Mouse (Mus musculus): ENCODE measurements around the gene Gm17660.
A peak's percentile ranks its signal among the peaks of the same experiment; 100 is the strongest.

The Gm17660 gene

DNA sequence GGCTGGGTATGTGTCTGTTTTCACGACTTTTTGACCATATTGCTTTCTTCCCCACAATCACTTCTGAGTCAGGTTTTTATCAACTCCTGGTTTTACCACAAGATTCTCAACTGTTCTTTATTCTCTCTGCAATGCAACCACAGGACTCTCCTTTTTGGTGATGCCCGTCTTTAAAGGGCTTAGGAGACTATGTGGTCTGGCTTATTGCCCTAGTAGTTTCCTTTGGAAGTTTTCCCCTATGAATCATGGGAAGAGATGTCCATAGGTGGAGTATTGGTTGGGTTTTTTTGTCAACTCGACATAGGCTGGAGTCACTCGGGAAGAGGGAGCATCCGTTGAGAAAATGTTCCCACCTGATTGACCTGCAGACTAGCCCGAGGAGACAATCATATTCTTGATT is 3.3 kb upstream of the Gm17660 start:
- no peak for DNase-seq (ENCODE audit: low read depth)

DNA sequence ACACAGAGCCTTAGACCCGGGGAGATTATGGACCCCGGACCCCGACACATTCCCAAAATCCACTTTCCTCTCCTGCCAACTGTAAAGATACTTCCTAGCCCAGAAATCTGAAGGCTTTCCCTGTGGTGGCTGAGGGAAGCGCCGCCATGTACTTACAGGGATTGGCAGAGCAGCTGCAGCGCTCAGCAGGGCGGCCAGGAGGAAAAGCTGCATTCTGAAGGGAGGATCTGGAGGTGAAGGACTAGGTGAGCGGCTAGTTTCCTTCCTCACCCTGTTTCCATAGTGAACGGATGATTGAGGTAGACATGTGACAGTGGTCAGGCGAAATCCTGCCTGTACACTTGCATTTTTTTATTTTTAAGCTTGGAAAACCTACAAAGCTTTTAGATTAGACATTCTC is 1.0 kb downstream of the Gm17660 start:
- no peak for DNase-seq (ENCODE audit: low read depth)

DNA sequence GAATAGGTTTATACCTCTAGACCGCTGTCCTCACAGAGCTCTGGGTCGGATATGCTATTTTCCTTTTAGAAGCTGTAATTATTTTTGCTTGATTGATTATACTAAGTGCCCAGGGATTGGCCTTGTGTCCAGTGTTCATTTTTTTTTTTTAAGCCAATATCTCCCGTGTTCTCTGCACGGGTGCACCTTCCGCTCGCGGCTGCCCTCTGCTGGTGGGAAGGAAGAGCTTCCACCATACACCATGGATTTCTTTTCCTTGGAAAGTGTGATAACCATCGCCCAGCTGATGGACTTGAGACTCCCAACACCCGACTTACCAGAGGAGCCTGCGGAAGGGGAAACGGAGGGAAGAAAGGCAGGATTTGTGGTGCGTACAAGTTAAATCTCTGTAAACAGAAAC is 3.0 kb downstream of the Gm17660 start:
- DNase-seq (ENCODE audit: low read depth), result peak; percentile 70

DNA sequence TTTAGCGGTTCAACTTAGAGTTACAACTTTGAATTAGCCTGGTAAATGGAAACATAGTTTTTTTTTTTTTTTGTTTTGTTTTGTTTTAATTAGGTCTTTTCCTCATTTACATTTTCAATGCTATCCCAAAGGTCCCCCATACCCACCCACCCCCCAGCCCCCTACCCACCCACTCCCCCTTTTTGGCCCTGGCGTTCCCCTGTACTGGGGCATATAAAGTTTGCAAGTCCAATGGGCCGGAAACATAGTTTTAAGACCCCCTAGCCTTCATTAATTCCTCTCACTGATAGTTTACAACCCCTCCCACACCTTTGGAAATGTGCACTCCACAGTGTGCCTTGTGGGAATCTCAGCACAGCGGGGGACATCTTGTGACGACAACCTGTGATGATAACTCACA is 3.8 kb downstream of the Gm17660 start:
- no peak for DNase-seq (ENCODE audit: low read depth)

DNA sequence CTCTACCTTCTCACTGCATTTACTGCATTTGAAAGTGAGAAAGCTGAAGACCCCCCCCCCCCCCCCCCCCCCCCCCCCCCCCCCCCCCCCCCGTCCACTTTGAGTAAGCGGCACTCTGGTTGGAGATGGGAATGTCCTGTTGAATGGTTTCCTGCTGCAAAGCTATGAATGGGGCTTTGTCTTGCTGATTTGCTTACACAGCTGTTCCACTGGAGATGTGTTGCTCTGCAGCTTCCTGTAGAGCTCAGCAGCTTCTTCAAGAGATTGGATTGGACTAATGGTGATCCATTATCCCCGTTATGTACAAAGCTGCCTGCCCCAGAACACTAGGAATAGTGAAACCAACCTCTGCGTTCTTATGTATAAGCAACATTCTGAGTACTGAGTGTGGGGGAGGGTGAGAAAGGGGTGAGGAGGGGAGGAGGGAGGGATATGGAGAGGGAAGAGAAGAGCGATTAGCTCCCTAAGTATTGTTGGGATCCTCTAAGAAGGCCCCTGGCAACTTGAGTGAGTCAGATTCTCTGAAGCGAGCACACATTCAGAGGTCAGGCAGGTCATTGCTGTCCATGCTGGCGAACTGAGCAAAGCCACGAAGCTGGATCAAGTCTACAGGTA is 5.0 kb downstream of the Gm17660 start:
- DNase-seq (ENCODE audit: low read depth), result no peak

DNA sequence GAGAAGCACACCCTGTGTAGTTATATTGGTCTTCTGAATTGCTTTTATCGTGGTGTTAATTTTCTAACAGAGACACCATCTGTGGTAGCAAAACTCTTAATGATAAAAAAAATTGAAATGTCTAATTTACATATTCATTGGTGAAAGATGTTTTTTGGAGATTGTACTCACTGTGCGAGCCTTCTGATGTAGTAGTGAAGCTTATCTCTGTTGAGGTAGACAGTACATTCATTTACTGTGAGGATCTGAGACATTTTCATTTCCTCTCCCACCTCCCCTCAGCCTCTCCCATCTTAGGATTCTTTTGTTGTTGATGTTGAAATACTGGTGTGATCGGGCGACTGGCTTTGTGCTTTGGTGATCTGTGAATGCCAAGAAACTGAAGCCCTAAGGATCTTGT is 6.4 kb downstream of the Gm17660 start:
- no peak for DNase-seq (ENCODE audit: low read depth)

DNA sequence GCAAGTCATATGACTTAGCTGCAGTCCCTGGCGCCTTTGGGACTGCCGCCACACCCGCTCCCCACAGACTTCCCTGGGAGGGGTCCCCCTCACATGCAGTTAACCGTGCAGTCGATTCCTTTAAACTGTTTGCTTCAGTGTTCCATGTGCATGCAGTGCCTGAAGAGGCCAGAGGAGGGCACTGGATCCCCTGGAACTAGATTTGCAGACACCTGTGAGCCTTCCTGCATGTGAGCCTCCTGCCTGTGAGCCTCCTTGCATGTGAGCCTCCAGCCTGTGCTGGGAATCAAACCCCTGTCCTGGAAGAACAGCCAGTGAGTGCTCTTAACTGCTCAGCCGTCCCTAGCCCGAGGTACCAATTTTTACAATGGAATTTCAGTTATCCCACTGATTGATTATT is 8.7 kb downstream of the Gm17660 start:
- DNase-seq (ENCODE audit: low read depth), result peak; percentile 41

DNA sequence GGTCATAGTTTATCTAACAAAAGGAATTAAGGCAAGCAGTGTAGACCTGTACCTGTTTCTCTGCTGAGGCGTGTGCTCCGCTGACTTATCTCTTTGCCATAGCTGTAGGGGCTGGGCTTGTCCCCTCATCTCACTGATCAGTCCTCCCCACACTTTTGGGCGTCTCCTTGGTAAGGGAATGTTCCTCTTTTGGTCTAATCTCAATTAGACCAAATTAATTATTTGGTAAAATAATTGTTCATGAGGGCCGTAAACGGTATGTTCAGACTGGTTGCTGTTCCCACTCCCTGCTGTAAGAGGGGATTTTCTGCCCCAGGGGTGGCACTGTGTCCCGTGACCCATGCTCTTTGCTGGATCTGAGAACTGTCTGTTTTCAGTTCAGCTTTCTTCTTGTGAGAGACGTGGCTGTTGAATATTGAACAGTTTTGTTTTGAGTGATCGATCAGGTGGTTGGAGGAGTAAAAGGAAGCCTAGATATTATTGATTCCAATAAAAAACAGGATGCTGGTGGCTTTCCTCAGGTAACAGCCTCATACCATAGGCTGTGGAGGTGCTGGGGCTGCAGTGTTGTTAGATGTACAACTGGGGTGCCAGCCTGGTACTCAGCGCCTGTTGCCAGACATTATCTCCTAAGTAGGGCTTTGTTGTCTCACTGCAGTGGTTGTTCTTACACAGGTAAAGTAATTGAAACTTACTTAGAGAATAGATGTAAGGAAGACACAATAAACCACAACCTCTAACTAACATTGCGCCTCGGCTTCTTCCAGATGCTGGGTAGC is 14.4 kb downstream of the Gm17660 start:
- DNase-seq (ENCODE audit: low read depth), result no peak

DNA sequence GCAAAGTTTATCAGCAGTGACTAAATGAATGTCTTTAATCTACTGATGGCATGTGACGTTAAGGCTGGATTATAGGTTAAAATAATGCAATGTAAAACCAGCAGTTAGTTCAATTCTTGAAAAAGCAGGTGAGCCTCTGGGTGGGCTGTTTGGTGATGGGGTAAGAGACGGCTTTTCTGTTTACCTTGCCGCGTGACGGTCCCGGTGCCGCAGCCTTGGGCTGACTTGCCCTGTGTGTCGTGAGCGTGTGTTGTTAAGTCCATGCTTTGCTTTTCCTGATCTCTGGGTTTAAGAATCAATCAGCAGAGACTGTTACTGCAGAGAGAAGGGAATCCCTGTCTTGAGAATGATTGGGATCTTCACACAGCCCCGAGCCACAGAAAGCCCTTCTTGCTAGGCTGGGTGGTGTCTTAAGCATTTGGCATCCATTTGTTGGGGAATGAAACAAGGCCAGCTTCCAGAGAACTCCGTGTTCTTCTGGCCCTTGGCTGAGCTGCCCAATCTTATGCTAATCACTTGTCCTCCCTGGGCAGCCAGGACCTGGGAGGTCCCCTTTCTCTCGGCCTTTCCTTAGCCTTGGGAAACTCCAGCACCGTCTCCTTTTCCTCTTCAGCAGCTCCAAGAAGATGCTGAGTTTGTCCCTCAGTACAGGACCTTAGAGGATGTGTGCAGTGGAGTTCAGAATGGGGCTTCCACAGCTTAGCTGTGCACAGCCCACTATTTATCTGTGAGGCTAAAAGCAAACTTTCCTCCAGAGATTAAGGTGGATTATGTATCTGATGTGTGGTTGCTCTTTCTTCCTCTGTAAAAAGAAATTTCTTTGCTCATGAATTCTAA is 15.3 kb downstream of the Gm17660 start:
- no peak for DNase-seq (ENCODE audit: low read depth)

DNA sequence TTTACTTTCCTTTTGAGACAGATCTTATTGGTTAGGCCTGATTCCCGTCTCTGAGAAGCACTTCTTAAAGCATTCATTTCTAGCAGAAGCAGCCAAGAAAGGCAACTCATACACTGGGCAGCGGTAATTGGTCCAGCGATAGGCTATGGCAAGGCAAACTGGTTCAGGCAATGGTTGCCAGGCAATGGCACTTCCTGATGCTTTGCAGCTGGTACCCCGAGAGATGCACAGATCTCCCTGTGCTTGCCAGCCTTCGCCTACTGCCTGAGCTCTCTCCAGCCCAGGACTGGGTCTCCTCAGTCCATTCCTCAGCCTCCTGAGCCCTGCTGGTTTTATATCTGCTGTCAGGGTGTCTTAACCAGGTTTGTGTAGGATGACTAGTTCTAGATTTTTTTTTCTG is 17.0 kb downstream of the Gm17660 start:
- DNase-seq (ENCODE audit: low read depth), result no peak

DNA sequence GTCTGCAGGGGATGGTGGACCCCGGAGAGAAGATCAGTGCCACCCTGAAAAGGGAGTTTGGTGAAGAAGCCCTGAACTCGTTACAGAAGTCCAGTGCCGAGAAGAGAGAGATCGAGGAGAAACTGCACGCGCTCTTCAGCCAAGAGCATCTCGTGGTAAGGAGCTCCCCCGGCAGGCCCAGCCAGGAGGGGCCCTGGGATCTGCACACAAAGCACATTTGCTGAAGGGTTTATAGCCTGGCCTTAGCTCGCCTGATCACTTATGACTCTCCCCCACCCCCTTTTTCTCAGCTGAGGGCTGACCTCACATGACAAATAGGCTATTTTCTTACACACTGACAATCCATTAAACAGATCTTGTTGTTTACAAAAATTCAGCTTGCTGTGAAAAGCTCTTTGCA is 17.8 kb downstream of the Gm17660 start:
- DNase-seq (ENCODE audit: low read depth), result no peak

DNA sequence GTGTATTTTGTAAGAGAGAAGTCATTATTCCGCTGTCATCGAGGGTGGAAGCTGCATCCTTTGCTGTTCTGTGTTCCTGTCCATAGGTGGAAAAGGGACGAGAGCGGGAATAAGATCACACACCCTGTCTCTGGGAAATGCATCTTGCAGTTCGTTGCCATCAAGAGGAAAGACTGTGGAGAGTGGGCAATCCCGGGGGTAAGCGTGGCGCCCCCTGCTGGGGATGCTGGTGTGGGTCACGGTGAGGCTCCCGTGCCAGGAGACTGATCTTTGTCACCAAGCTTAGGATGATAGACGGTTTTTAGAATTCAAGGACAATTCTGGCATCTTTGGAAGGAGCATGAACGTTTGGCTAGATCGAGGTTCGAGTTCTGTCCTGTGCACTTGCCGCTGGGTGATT is 19.4 kb downstream of the Gm17660 start:
- peak; percentile 54 for DNase-seq (ENCODE audit: low read depth)

DNA sequence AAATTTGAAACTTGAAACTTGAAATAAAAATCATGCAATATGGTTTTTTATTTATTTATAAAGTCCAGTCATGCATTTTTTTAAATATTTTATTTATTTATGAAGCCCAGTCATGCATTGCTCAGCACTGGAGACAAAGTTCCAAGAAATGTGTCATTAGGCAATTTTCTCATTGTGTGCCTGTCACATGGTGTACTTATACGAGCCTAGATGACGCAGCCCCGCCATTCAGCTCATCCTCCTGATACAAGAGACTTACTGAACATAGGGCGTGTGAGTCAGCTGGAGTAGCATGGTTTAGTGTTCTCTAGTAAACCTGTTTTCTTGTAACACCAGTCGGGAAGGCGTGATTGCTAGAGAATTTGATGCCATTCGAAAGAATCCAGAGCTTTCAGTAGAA is 21.1 kb downstream of the Gm17660 start:
- DNase-seq (ENCODE audit: low read depth), result no peak

DNA sequence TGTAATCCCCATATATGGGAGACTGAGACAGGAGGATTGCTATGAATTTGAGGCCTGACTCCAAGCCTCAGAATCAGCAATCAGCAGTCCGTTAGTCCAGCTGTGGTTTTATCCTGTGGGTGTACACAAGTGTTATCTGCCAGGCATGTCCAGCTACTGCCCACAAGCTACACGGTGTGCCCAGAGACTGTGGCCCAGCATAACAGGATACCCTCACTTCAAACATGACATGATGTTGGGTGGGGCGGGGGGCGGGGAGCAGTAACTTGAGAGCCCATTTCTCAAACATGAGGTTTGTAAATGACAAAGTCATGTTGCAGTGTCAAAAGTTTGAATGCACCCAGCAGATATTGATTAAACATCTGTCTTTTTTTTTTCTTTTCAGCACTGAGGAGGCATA is 21.6 kb downstream of the Gm17660 start:
- no peak for DNase-seq (ENCODE audit: low read depth)

DNA sequence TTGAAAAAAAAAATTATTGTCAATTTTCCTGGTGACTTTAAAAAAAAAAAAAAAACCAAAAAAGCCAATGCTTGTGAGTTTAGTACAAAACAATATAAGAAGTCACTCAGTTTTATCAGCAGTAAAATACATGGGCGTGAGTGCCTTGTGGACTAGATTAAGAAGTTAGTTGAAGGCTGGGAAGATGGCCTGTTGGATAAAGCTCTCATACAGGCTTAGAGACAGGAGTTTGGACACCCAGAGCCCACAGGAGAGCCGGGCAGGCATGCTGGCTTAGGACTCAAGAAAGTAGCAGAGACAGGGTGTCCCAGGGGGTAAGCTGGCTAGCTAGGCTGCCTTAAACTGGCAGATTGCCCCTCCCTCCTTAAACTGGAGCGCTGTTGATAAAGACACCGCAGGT is 22.5 kb downstream of the Gm17660 start:
- no peak for DNase-seq (ENCODE audit: low read depth)

DNA sequence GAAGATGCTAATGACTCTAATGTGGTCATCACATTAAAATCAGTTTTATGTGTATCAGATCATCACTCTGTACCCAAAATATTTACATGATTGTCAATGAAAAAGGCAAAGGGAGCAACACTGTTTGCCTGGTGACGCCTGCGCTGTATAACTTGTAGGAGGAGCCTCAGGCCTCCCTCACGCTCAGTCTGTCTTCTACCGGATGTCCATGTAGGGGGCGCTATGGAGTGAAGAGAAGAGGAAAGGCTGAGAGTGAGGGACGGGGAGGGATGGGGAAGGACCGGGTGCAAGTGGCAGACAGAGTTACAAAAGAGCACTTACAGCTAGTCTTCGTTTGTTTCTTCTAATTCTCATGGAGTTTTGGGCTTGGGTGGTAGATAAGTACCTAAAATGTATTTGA is 24.5 kb downstream of the Gm17660 start:
- DNase-seq (ENCODE audit: low read depth), result peak; percentile 55

DNA sequence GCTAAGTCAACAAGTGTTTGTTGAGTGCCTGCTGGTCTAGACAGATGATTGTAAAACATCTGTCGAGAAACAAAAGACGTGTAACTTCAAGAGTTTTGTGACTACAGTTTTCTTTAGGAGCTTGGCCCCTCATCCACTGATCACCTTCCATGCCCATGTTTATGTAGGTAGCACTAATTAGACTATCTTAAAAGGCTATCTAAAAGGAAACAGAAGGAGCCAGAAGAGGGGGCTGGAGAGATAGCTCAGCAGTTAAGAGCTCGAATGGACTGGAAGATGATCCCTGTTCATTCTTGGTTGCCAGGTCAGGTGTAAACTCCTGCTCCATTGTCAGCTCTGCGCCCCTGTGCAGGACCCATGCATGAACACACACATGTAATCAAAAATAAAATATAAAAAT is 29.3 kb downstream of the Gm17660 start:
- no peak for DNase-seq (ENCODE audit: low read depth)

DNA sequence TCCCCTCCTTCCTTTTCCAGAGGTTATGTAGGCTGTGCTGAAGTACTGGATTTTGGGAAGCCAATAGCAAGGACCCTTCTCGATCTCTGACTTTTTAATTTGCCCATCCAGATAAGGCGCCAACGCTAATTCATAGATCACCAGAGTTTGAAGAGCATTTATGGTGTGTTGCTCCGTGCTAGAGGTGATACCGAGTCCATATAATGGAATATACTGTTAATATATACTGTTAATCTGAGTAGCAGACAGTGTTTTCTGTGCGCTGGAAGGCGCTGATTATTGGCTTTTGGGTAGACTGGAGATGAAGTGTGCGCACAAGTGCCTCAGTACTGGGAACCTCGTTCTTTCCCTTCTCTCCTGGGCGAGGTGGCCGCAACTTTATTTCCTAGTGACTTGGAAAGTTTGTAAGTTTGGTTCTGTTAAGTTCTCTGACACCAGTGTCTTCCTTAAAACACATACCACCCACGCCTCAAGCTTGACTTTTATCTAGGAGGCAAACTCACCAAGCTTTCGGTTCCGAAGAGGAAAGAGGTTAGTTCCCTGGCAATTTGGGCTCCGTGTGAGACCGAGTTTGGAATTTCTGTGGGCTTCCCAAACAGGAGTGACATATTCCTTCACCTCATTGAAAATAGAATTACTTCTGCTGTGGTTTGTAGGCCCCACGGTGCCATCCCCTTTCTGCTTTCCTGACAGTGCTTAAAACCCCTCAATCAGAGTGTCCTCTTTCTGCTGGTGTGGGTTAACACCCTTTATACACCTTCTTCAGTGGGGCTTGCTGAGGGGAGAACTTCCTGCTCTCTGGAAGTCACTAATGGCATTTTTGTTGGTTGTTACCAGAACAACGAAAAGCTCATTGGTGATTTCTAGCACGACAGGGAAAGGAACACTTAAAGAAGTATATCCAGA is 30.0 kb downstream of the Gm17660 start:
- peak; percentile 61 for DNase-seq (ENCODE audit: low read depth)

DNA sequence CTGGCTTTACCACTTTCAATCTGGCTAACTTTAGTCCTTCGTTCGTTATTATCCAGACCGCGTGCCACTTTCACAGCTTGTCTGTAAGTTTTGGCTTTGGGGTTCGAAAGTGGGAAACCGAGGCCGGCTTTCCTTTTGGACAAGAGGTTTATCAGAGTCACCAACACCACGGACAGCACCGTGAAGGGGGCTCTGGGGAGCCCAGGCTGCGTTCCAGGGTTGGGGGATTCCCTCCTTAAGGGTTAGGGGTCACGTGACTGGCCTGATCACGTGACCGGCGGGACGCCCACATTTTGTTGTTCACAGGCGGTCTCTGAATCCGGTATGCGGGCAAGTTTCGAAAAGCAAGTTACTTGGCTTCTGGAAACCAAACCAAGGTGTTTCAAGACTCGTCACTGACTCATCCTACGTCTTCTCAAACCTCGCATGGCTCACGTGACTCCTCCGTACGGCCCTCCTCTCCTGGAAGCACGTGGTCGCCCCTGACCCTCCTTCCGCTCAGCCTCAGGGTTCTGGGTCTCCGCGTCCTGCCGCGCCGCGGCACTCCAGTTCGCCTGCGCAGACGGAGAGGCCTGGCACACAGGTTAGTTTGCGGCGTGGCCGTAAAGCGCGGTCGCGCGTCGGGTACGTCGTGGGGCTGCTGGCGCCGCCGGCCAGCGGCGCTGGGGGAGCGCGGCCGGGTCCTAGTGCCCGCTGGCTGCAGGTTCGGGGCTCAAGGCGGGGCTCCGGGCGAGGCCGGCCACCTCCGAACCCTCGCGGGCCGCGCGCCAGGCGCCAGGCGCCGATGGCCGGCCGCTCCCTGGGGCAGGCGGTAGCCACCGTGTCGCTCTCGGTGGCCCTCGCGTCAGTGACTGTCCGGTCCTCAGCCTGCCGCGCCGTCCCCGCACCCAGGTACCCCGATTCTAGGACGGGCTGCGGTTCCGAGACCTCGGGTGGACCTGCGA is 30.9 kb downstream of the Gm17660 start, which contains the start of gene Nudt9:
Gene Nudt9, plus strand, starts transcription at position 51 of the 944 bp plus-strand sequence.
- DNase-seq (ENCODE audit: low read depth), result peak; percentile 96

DNA sequence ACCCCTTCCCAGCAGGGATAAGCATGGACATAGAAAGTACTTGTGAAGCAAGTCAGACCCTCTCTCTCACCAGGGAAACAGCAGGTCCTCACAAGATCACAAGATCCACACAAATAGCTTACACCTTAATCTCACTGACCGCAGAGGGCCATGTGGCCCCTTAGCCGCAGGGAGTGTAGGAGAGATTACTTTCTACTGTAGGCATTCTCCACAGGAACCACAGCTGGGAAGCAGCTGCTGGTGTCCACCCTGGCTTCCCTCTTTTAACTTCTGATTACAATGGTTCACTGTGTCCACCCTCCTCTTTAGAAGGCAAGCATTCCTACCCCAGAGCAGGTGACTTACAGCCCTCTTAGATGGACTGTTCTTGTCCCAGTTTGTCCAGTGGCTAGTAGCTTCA is 33.7 kb downstream of the Gm17660 start:
- no peak for DNase-seq (ENCODE audit: low read depth)

DNA sequence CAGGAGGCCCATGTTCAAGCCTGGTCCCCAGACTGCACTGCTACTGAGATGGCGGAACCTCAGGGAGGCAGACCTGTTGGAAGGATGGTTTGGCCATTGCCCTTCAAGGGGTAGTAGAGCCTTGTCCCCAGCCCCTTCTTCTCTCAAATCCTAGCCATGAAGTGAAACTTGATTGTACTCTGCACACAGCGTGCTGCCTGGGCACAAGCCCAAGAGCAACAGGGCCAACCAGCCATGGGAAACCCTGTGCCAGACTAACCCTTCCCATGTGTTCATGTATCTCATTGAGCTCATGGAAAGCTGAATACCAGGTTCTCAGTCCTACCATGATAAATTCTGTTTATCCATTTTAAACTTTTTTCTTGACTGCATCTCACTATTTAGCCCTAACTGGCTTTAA is 34.5 kb downstream of the Gm17660 start:
- no peak for DNase-seq (ENCODE audit: low read depth)

Data from induced T-regulatory cell, adult 2 months (primary cell).